Mouse (Mus musculus) cerebellum, adult (tissue): ENCODE data around the gene Cmtm8.

Experiments used
- ATAC-seq: cut with Nextera tagmentation; 2 replicates; pipeline ENCODE4 v1.9.2; 2017; ENCODE audit warnings: mild to moderate bottlenecking, moderate library complexity, mixed read lengths; ENCODE audit not compliant: insufficient number of reproducible peaks, low FRiP score, low TSS enrichment

Gene Cmtm8

GRCm38 (mm10) chr9:114788697-114789096 is 55.3 kb downstream of the Cmtm8 start:
- ATAC-seq = no peak

- ATAC-seq = no peak
Observed at GRCm38 (mm10) chr9:114787716-114788115, 56.2 kb downstream of the Cmtm8 start.

- no peak for ATAC-seq
Observed at GRCm38 (mm10) chr9:114787134-114787533, 56.8 kb downstream of the Cmtm8 start.

- no peak for ATAC-seq
Observed at GRCm38 (mm10) chr9:114785432-114786125, 58.4 kb downstream of the Cmtm8 start.

GRCm38 (mm10) chr9:114781526-114782212 is 62.3 kb downstream of the Cmtm8 start, which contains the start of gene Cmtm7:
Gene Cmtm7 (minus strand): TSS chr9:114781856.
- peak; percentile 62 for ATAC-seq

GRCm38 (mm10) chr9:114780746-114781525 is 63.0 kb downstream of the Cmtm8 start:
- ATAC-seq = peak; percentile 57; the same call in 1 of the 2 replicates

- no peak for ATAC-seq
Observed at GRCm38 (mm10) chr9:114779984-114780745, 63.8 kb downstream of the Cmtm8 start.

GRCm38 (mm10) chr9:114778877-114779276 is 65.1 kb downstream of the Cmtm8 start:
- no peak for ATAC-seq

- ATAC-seq = no peak
Observed at GRCm38 (mm10) chr9:114778047-114778390, 65.9 kb downstream of the Cmtm8 start.

- ATAC-seq = no peak
Observed at GRCm38 (mm10) chr9:114777178-114778046, 66.5 kb downstream of the Cmtm8 start.

- ATAC-seq = no peak
Observed at GRCm38 (mm10) chr9:114776361-114776760, 67.6 kb downstream of the Cmtm8 start.

GRCm38 (mm10) chr9:114775272-114775671 is 68.7 kb downstream of the Cmtm8 start:
- peak; percentile 92 for ATAC-seq

GRCm38 (mm10) chr9:114774629-114775028 is 69.3 kb downstream of the Cmtm8 start:
- ATAC-seq = no peak

- ATAC-seq = no peak
Observed at GRCm38 (mm10) chr9:114771565-114771964, 72.4 kb downstream of the Cmtm8 start.

- ATAC-seq = no peak
Observed at GRCm38 (mm10) chr9:114770224-114770623, 73.7 kb downstream of the Cmtm8 start.

- ATAC-seq = no peak
Observed at GRCm38 (mm10) chr9:114768066-114768465, 75.9 kb downstream of the Cmtm8 start.

GRCm38 (mm10) chr9:114767507-114767906 is 76.4 kb downstream of the Cmtm8 start:
- no peak for ATAC-seq

- ATAC-seq = peak; percentile 49; the same call in 1 of the 2 replicates
Observed at GRCm38 (mm10) chr9:114767030-114767429, 76.9 kb downstream of the Cmtm8 start.

- no peak for ATAC-seq
Observed at GRCm38 (mm10) chr9:114763341-114763740, 80.6 kb downstream of the Cmtm8 start.
